Mouse (Mus musculus) testis, postnatal 10 days (tissue): ENCODE measurements around the gene Myoz1.
"Not testable (repeated sequence)": the region's sequence is repeated elsewhere in the genome, so short reads cannot be mapped to it uniquely, and the experiment has no call there.

Experiments used
- DNase-seq: peaks from one replicate; pipeline ENCODE4 v3.0.0; 2021; ENCODE audit warnings: low spot score

Gene Myoz1

DNA sequence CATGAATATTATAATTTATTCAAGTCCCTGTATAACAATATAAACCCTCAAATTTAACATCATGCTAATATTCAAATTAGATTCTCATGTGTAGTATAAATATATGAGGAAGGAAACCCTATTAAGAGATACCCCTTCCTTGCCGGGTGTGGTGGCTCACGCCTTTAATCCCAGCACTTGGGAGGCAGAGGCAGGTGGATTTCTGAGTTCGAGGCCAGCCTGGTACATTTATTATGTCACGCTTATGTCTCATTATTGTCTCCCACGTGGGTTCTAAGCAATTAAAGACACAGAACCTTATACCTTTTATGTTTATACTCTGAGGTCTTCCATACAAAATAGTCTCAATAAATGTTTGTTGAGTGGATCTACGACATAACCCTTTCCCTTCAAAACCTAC lies 17.6 kb downstream of the Myoz1 start:
- DNase-seq, result no peak

GRCm38 (mm10) chr14:20637818-20638574 lies 18.3 kb downstream of the Myoz1 start:
- no peak for DNase-seq

GRCm38 (mm10) chr14:20636968-20637367 lies 19.4 kb downstream of the Myoz1 start:
- not testable (repeated sequence) for DNase-seq

- no peak for DNase-seq
These were observed 20.8 kb downstream of the Myoz1 start for GRCm38 (mm10) chr14:20635546-20635945.

GRCm38 (mm10) chr14:20631253-20631652 lies 25.1 kb downstream of the Myoz1 start:
- DNase-seq, result no peak

GRCm38 (mm10) chr14:20626971-20627370 lies 29.4 kb downstream of the Myoz1 start:
- no peak for DNase-seq

DNA sequence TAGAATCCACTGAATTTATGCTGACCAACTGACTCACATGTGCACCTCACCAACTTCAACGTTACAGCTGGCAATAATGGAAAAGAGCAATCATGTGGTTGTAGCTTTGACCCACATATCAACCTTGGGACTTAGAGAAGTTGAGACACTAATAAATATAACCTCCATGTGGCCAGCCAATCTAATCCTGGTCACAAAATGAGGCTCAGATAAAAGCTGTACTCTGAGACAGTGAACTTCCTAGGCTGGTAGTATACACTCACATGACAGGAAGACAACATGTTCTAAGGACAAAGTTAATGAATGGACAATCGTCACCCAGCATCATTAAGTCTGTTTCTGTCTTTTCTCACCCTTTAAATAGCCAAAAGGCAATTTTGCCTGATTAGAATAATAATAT lies 29.9 kb downstream of the Myoz1 start:
- DNase-seq, result no peak

- no peak for DNase-seq
These were observed 33.4 kb downstream of the Myoz1 start for GRCm38 (mm10) chr14:20622907-20623306.

DNA sequence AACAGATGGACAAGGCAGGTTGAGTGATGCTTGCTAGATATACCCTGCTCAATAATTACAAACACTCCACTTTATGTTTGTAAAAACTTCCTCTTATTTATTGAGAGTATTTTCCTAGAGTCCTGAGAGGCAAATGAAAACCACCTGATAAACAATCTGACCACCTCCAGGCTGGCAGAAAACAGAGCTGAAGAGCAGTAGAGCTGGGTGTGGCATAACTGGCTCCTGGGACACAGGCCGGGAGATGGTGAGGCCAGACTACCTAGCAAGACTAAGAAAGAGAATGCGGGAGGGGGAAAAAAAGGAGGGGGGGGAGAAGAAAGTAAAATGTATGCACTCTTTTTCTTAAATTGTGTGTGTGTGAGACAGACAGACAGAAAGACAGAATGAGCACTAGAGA lies 33.9 kb downstream of the Myoz1 start:
- DNase-seq, result peak; percentile 15

DNA sequence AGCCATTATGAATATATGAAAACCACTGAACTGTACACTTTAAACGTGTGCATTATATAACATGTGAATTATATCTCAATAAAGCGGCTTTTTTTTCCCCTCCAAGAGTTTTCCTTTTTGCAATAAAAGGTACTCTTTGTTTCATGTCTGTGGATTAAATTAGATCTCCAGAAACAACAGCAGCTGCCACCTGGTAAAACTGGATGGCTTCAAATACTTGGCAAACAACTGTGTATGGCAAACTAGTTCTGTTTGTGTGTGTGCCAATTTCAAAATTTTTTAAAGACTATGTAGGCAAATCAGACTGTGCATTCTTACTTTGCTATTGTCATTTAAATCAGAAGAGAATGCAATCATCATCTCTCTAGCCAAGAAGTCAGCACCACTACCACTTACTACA lies 34.4 kb downstream of the Myoz1 start:
- peak; percentile 7 for DNase-seq

DNA sequence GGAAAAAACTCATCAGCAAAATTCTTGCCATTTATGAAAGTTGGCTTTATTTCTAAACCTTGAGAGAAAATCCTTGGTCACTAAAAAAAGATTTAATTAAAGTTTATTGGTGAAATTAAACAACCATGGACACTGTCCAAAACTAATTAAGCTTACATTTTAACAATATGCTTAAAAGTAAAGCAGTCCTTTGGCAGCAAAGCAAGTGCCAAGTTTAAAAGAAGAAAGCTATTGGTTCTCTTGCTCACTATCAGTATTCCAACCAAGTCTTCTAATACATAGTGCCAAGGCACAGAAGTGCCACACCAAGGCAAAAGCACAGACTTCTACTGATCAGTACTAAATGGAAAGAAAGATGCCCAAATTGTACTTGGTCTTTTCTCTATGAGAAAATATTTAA lies 37.2 kb downstream of the Myoz1 start:
- DNase-seq, result no peak

- DNase-seq, result no peak
These were observed 38.1 kb downstream of the Myoz1 start for GRCm38 (mm10) chr14:20618211-20618610.

GRCm38 (mm10) chr14:20616421-20616820 lies 39.9 kb downstream of the Myoz1 start:
- DNase-seq, result no peak

- DNase-seq, result no peak
These were observed 41.3 kb downstream of the Myoz1 start for GRCm38 (mm10) chr14:20615075-20615474.

DNA sequence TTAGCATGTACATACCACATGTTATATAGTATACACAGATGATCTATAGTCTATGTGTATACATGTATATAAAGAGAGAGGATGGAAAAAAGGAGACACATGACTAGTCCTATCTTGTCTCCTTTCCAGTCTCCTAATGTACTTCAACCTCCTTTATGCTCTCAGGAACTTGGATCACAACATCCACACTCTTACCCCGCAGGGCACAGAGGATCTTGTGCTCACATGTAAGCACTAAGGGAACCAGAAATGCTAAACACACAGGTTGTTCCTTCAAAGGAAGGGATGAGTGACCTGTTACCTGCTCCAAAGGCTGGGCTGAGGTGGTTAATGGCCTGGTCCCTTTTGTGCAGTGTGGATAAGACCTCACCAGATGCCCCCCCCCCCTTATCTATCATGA lies 43.5 kb downstream of the Myoz1 start:
- no peak for DNase-seq

- no peak for DNase-seq
These were observed 46.2 kb downstream of the Myoz1 start for GRCm38 (mm10) chr14:20610146-20610545.

DNA sequence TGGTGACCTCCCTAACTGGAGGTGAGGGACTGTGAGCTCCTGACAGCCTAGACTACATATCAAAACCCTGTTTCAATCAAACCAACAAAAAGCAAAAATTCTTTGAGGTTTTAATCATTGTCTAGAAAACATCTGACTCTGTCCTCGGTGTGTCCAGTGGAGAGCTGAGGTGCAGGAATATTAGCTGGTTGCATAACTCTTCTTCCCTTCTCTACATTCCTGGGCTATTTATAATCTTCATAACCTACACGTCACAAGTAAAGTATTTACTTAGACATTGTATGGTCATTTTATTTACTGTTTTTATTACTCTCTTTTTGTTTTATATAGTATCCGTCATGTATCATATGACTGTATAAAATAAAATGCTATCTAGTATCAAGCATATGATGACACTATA lies 46.8 kb downstream of the Myoz1 start:
- no peak for DNase-seq

DNA sequence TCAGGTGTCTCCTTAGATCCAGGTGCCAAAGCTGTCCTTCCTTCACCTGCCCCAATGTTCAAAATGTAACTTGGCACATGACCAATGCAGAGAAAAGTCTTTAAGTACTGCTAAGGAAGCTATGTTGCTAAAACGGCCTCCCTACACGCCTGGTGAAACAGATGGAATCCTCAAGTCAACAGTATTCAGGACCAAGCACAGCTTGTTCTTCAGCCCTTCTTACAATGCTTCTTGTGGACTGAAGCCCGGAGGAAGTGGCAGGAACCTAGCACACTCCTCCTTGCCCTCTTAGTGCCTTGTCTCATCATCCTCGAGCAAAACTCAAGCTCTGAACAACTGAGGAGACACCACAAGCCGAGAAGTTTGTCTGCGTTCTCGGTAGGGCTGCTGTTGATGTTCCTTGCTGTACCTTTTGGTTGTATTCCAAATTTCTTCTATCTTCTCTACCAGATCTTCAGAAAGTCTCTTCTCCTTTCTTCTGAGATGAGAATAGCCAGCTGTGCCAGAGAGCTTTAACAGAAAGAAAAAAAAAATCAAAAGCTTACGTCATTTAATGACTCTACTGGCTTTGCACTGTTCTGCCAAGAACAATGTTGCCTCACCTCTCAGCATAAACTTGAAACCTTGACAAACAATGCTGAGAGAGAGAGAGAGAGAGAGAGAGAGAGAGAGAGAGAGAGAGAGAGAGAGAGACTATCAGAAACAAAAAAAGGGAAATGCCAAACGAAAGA lies 48.8 kb downstream of the Myoz1 start:
- DNase-seq, result no peak

GRCm38 (mm10) chr14:20601287-20601686 lies 55.1 kb downstream of the Myoz1 start:
- DNase-seq, result no peak

DNA sequence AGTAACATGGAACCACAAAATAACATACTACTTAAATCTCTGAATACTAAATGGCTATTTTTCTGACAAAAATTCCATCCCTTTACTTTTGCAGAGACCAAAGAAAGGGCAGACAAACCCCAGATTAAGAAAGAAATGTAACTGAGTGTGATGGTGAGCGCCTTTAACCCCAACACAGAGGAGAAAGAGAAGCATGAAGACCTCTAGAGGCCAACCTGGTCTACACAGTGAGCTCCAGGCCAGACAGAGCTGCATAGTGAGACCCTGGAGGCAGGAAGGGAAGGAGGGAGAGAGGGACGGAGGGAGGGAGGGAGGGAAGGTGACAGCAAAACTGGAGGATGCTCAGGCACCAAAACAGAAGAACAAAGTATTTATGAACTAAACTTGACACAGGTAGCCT lies 56.1 kb downstream of the Myoz1 start:
- DNase-seq, result no peak

GRCm38 (mm10) chr14:20599542-20599941 lies 56.8 kb downstream of the Myoz1 start:
- no peak for DNase-seq
